Mouse (Mus musculus) regulatory T cell (primary cell): ENCODE measurements around the gene Smim12.

Source experiments
- in situ Hi-C: fragments of 300-600 bp; cut with MboI, MseI; formaldehyde crosslinking; loops from one replicate; pipeline ENCODE4 v1.15.1; 2025; ENCODE audit warnings: high pct_unique_total_duplicates

The Smim12 gene

GRCm38 (mm10) chr4:127243552-127243951 lies at the start of gene Smim12:
TSS of gene Smim12 (plus strand) at chr4:127243784.
- in situ Hi-C loops = no loop called here

GRCm38 (mm10) chr4:127194477-127195269 lies 48.9 kb upstream of the Smim12 start:
- in situ Hi-C loops = no loop called here

GRCm38 (mm10) chr4:127198609-127199008 lies 45.0 kb upstream of the Smim12 start:
- in situ Hi-C loops = no loop called here

- in situ Hi-C loops = no loop called here
Observed at GRCm38 (mm10) chr4:127199406-127199805, 44.2 kb upstream of the Smim12 start.

GRCm38 (mm10) chr4:127200164-127200722 lies 43.3 kb upstream of the Smim12 start:
- in situ Hi-C loops = no loop called here

GRCm38 (mm10) chr4:127200769-127201617 lies 42.6 kb upstream of the Smim12 start:
- in situ Hi-C loops = no loop called here

GRCm38 (mm10) chr4:127203081-127203480 lies 40.5 kb upstream of the Smim12 start:
- in situ Hi-C loops = no loop called here

- in situ Hi-C loops = no loop called here
Observed at GRCm38 (mm10) chr4:127211318-127211717, 32.3 kb upstream of the Smim12 start.

GRCm38 (mm10) chr4:127214510-127214909 lies 29.1 kb upstream of the Smim12 start:
- in situ Hi-C loops = no loop called here

- in situ Hi-C loops = no loop called here
Observed at GRCm38 (mm10) chr4:127215103-127215502, 28.5 kb upstream of the Smim12 start.

- in situ Hi-C loops = no loop called here
Observed at GRCm38 (mm10) chr4:127215799-127216198, 27.8 kb upstream of the Smim12 start.

GRCm38 (mm10) chr4:127216251-127216651 lies 27.3 kb upstream of the Smim12 start:
- in situ Hi-C loops = no loop called here

GRCm38 (mm10) chr4:127217048-127217447 lies 26.5 kb upstream of the Smim12 start:
- in situ Hi-C loops = no loop called here

- in situ Hi-C loops = no loop called here
Observed at GRCm38 (mm10) chr4:127223291-127223690, 20.3 kb upstream of the Smim12 start.

GRCm38 (mm10) chr4:127223755-127224154 lies 19.8 kb upstream of the Smim12 start:
- in situ Hi-C loops = no loop called here

GRCm38 (mm10) chr4:127224444-127225100 lies 19.0 kb upstream of the Smim12 start:
- in situ Hi-C loops = no loop called here

GRCm38 (mm10) chr4:127226067-127226466 lies 17.5 kb upstream of the Smim12 start:
- in situ Hi-C loops = no loop called here

GRCm38 (mm10) chr4:127227051-127227673 lies 16.4 kb upstream of the Smim12 start:
- in situ Hi-C loops = no loop called here

GRCm38 (mm10) chr4:127232028-127232427 lies 11.6 kb upstream of the Smim12 start:
- in situ Hi-C loops = no loop called here

GRCm38 (mm10) chr4:127232551-127232950 lies 11.0 kb upstream of the Smim12 start:
- in situ Hi-C loops = no loop called here

GRCm38 (mm10) chr4:127233416-127234125 lies 10.0 kb upstream of the Smim12 start:
- in situ Hi-C loops = no loop called here
